Mouse (Mus musculus): ENCODE data around the gene Plekhg6. TPM values are rescaled to one million over a fixed set of nuclear protein-coding genes. Genes with fewer than 3 reads are reported as not detected.

The Plekhg6 gene
- total RNA-seq, 4 experiments from 2014 or later = 0.12 TPM; not detected in 3

- peak; percentile 53 to 60 for DNase-seq (ENCODE audit: low spot score in 2 of 2)
Observed at GRCm38 (mm10) chr6:125330626-125331326, 49.8 kb downstream of the Plekhg6 start.

DNA sequence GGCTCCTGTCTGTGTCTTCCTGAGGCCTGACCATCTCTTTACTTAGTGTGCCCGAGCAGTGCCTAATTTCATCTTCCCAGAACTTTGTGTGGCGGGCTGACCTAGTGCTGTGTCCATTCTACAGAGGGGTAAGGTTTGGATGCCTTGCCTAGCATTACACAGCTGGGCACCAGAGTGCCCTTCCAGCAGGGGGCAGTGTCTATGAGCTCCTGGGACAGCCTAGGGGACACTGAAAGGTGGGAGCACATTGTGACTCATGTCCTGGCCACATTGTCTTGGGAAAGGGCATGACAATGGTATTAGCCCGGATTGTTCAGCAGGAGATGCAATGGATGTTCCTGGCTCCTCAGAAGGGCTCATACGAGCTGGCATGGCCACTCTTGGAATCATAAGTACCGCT is 52.4 kb downstream of the Plekhg6 start:
- DNase-seq (ENCODE audit: low spot score in 2 of 2) = no peak

- no peak for DNase-seq (ENCODE audit: low spot score in 2 of 2)
Observed at GRCm38 (mm10) chr6:125325337-125325736, 55.3 kb downstream of the Plekhg6 start.

- DNase-seq (ENCODE audit: low spot score in 2 of 2) = no peak
Observed at GRCm38 (mm10) chr6:125323547-125323946, 57.0 kb downstream of the Plekhg6 start.

GRCm38 (mm10) chr6:125322794-125323193 is 57.8 kb downstream of the Plekhg6 start:
- DNase-seq (ENCODE audit: low spot score in 2 of 2) = no peak

- DNase-seq (ENCODE audit: low spot score in 2 of 2) = no peak
Observed at GRCm38 (mm10) chr6:125321114-125321855, 59.3 kb downstream of the Plekhg6 start.

GRCm38 (mm10) chr6:125320323-125320722 is 60.3 kb downstream of the Plekhg6 start, which contains the start of gene Scnn1a:
Scnn1a (plus strand) TSS chr6:125320659.
- DNase-seq (ENCODE audit: low spot score in 2 of 2) = no peak

- no peak for DNase-seq (ENCODE audit: low spot score in 2 of 2)
Observed at GRCm38 (mm10) chr6:125319919-125320296, 60.7 kb downstream of the Plekhg6 start.

DNA sequence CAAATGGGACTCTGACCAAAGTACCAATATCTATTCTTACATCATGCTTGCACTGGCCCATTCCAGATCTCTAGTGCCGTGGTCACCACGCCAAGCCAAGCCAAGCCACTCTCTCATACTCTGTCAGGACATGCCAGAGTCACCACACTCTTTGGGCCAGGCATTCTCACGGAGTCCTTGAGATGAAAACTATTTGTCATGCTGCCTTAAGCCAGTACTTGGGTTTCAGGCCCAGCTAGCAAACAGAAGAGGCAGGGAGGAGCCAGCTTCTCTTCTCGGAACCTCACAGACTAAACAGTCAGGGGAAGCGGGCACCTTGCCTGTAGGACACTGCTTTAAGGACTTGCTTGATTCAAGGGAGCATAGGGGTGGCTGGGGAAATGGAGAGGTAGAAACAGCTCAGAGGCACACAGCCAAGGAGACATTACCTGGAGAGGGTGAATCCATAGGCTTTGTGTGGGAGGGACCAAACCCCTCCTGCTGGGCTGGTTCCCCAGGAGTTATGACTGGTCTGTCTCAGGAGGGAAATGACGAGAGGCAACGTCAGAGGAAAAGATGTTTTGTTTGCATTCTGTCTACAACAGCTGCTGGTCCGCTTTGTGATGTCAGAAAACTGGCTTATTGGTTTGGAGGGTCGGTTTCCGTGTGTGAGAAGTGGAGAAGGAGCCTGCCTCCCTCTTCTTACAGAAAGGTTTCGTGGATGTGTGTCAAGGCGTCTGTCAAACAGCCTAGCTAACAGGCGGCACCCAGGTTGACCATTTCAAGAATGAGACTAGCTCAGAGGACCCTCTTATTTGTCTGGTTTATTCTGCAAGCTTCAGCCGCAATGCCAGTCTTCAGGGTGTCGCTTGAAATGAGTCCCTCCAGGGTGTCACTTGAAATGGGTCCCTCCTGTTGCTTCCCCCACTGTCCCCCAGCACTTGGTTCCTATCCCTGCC is 61.3 kb downstream of the Plekhg6 start:
- no peak for DNase-seq (ENCODE audit: low spot score in 2 of 2)

DNA sequence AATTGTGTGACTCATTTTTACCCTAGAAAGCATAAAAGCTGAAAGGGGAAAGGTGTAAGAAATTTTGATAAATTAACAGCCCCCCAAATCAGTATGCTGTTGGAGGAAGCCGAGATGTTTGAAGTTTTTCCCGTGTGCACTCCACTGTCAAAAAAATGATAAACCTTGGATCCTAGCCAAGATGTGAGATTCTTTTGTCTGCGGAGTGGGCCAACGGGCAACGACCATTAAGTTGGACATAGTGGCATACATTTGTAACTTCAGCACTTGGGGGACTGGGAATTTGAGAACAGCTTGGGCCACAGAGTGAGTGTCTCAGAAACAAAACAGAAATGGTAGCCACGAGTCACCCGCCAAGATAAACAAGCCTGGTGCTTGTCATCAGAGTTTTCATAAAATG is 63.5 kb downstream of the Plekhg6 start:
- no peak for DNase-seq (ENCODE audit: low spot score in 2 of 2)

GRCm38 (mm10) chr6:125314746-125315145 is 65.8 kb downstream of the Plekhg6 start:
- DNase-seq (ENCODE audit: low spot score in 2 of 2) = no peak

- no peak for DNase-seq (ENCODE audit: low spot score in 2 of 2)
Observed at GRCm38 (mm10) chr6:125314231-125314563, 66.4 kb downstream of the Plekhg6 start.

- DNase-seq (ENCODE audit: low spot score in 2 of 2) = no peak
Observed at GRCm38 (mm10) chr6:125313546-125314230, 66.9 kb downstream of the Plekhg6 start, which contains the start of gene Ltbr. Ltbr (minus strand) TSS chr6:125313885.

Other genes starting within 250 kb of the Plekhg6 start
- 10 to 100 TPM; 33.0 to 33.9 (median 33.5) TPM for gene Nop2, start 248.9 kb downstream of the Plekhg6 start, total RNA-seq (2022)
- 10 to 100 TPM; 67.2 to 78.4 (median 74.4) TPM for gene Iffo1, start 235.6 kb downstream of the Plekhg6 start, total RNA-seq (2022)
- 1,000 to 10,000 TPM; 2,500 to 2,996 (median 2,728) TPM for gene Gapdh, start 214.3 kb downstream of the Plekhg6 start, total RNA-seq (2022)
- gene Ncapd2, start 189.1 kb downstream of the Plekhg6 start, total RNA-seq (2022) = 10 to 100 TPM; 21.7 to 33.4 (median 23.7) TPM
- gene Mrpl51, start 189.0 kb downstream of the Plekhg6 start, total RNA-seq (2022) = 10 to 100 TPM; 63.7 to 67.8 (median 64.6) TPM
- 100 to 1,000 TPM in 1 of 4 experiments, 10 to 100 TPM in 3; 80.8 to 101 (median 90.5) TPM for gene Vamp1, start 165.2 kb downstream of the Plekhg6 start, total RNA-seq (2022)
- gene Tapbpl, start 148.9 kb downstream of the Plekhg6 start, total RNA-seq (2022) = 1 to 10 TPM; 4.0 to 6.8 (median 5.0) TPM
- not detected for gene Cd27, start 143.8 kb downstream of the Plekhg6 start, total RNA-seq (2022)
- gene Tuba3a, start 94.8 kb downstream of the Plekhg6 start, total RNA-seq (2022) = under 1 TPM in 2 of 4 experiments, not detected in 2; 0.20 to 0.31 TPM
- 10 to 100 TPM in 2 of 4 experiments, 1 to 10 TPM in 2; 8.1 to 16.8 (median 11.5) TPM for gene Ltbr, start 66.9 kb downstream of the Plekhg6 start, total RNA-seq (2022)
- 1 to 10 TPM; 4.3 to 5.6 (median 5.3) TPM for gene Scnn1a, start 60.1 kb downstream of the Plekhg6 start, total RNA-seq (2022)
- 10 to 100 TPM; 11.0 to 36.7 (median 21.8) TPM for gene Tnfrsf1a, start 31.4 kb downstream of the Plekhg6 start, total RNA-seq (2022)
- 100 to 1,000 TPM in 2 of 4 experiments, 10 to 100 TPM in 2; 57.4 to 211 (median 129) TPM for gene Cd9, start 114.0 kb upstream of the Plekhg6 start, total RNA-seq (2022)
- gene Vwf, start 166.0 kb upstream of the Plekhg6 start, total RNA-seq (2022) = 10 to 100 TPM; 19.1 to 27.5 (median 23.5) TPM